Mouse (Mus musculus): ENCODE results near the gene Gm813. TPM values are rescaled to one million over a fixed set of nuclear protein-coding genes. Genes with fewer than 3 reads are reported as not detected.

The Gm813 gene
- polyA plus RNA-seq (2012; ENCODE audit: low replicate concordance) = not detected in 2 replicates

DNA sequence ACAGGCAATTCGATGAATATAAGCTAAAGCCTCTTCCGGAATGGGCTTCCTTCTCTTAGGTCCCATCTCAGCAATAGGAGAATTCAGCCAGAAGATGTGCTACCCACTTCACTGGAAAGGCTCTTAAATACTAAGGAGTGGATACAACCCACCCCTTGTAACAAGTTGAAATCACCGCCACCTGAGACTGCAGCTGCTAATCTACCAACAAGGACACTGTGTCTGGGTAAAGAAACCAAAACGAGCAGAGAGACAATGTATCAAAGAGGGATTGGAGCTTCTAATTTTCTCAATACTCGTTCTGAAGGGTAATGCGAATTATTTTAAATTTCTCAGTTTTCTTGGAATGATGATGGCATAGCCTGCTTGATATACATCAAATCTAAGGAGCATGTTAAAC is at the start of gene Gm813:
Gene Gm813, minus strand, starts transcription at position 101 of the 400 bp plus-strand sequence.

DNA sequence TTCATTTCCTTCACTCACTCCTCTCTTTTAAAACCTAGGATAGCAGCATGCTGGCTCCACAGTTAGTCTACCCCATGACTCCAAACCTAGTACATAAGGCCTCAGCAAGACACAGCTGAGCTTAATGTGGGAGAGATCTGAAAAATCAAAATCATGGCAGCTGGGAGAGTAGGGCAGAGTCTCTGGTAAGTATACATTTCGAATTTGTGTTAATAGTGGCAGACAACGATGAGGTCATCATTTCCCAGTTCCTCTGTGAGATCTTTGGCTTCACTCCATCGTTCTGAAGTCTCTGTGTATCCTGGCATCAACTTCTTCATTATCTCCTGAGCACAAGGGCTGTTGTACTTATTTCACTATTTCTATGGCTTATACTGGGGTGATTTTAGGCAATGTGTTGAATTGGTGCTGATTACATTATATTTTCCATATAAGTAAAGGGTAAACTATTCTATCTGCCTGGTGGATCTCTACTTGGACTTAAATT is 22.0 kb upstream of the Gm813 start, which contains the start of gene E330017A01Rik:
Gene E330017A01Rik, minus strand, starts transcription at position 51 of the 487 bp plus-strand sequence.

Other genes with a start within 250 kb of the Gm813 start
- gene Dcbld2, start 208.5 kb downstream of the Gm813 start, polyA plus RNA-seq (2012; ENCODE audit: low replicate concordance) = 1.9 and 3.4 TPM in 2 replicates
- gene St3gal6, start 92.7 kb downstream of the Gm813 start, polyA plus RNA-seq (2012; ENCODE audit: low replicate concordance) = 30.4 and 49.2 TPM in 2 replicates
- gene E330017A01Rik, start 21.8 kb upstream of the Gm813 start, polyA plus RNA-seq (2012; ENCODE audit: low replicate concordance) = not detected in 2 replicates
- gene Cpox, start 53.3 kb upstream of the Gm813 start, polyA plus RNA-seq (2012; ENCODE audit: low replicate concordance) = 58.3 and 87.2 TPM in 2 replicates
- gene Gpr15, start 102.1 kb upstream of the Gm813 start, polyA plus RNA-seq (2012; ENCODE audit: low replicate concordance) = not detected in 2 replicates
- 1.2 and 3.1 TPM in 2 replicates for gene Cldnd1, start 110.9 kb upstream of the Gm813 start, polyA plus RNA-seq (2012; ENCODE audit: low replicate concordance)
- not detected in 2 replicates for gene Olfr172, start 146.2 kb upstream of the Gm813 start, polyA plus RNA-seq (2012; ENCODE audit: low replicate concordance)
- gene Olfr173, start 183.3 kb upstream of the Gm813 start, polyA plus RNA-seq (2012; ENCODE audit: low replicate concordance) = not detected in 2 replicates
- not detected in 2 replicates for gene Olfr175-ps1, start 209.8 kb upstream of the Gm813 start, polyA plus RNA-seq (2012; ENCODE audit: low replicate concordance)

Data from leukemia stem cell, adult 10-12 weeks (primary cell).